Mouse (Mus musculus) neural tube, embryonic 13.5 days (tissue): Measurements from ENCODE around the gene Pgam2. TPM values are rescaled to one million over a fixed set of nuclear protein-coding genes. Genes with fewer than 3 reads are reported as not detected.

Experiments
- ATAC-seq: fragments of 200-750 bp; cut with Nextera tagmentation; 2 replicates; pipeline ENCODE4 v1.8.0; 2017; ENCODE audit warnings: low read depth, mild to moderate bottlenecking, moderate TSS enrichment, moderate library complexity
- H3K27ac ChIP-seq: fragments of 300-500 bp; sonication (generic); replicated peaks from 2 replicates; pipeline ENCODE4 v1.5.1; 2015; ENCODE audit warnings: moderate library complexity, mild to moderate bottlenecking, inconsistent platforms
- H3K27me3 ChIP-seq: fragments of 300-500 bp; sonication (generic); 2 replicates; pipeline ENCODE4 v1.6.1; 2015; ENCODE audit warnings: mild to moderate bottlenecking, inconsistent platforms
- H3K36me3 ChIP-seq: fragments of 300-500 bp; sonication (generic); 2 replicates; pipeline ENCODE4 v1.6.1; 2015; ENCODE audit warnings: mild to moderate bottlenecking, inconsistent platforms
- H3K4me1 ChIP-seq: fragments of 300-500 bp; sonication (generic); replicated peaks from 2 replicates; pipeline ENCODE4 v1.6.1; 2015; ENCODE audit warnings: inconsistent platforms
- H3K4me2 ChIP-seq: fragments of 300-500 bp; sonication (generic); 2 replicates; pipeline ENCODE4 v1.6.1; 2015; ENCODE audit warnings: inconsistent platforms, mild to moderate bottlenecking, moderate library complexity
- H3K4me3 ChIP-seq: fragments of 300-500 bp; sonication (generic); 2 replicates; pipeline ENCODE4 v1.5.1; 2015; ENCODE audit warnings: mild to moderate bottlenecking, inconsistent platforms
- H3K9ac ChIP-seq: fragments of 300-500 bp; sonication (generic); 2 replicates; pipeline ENCODE4 v1.6.1; 2015; ENCODE audit warnings: moderate library complexity, mild to moderate bottlenecking, inconsistent platforms
- H3K9me3 ChIP-seq: fragments of 300-500 bp; sonication (generic); 2 replicates; pipeline ENCODE4 v1.6.1; 2016; ENCODE audit warnings: inconsistent platforms
- WGBS: fragments of 180-500 bp; shearing (Covaris S2); methylation state at CpG from one replicate; pipeline ENCODE4 v1.1.7; 2015; 5-methylcytosine and 5-hydroxymethylcytosine counted together
- polyA plus RNA-seq: library from polyadenylated mRNA; unstranded; fragments of >200 nt; fragmentation: Nextera tagmentation; extraction: Ambion mirVana; gene quantifications from 2 replicates; pipeline ENCODE4 v1.2.1, GENCODE M21; 2015

Pgam2 gene
- polyA plus RNA-seq, 1 experiment from 2014 or later = 3.5 TPM

GRCm38 (mm10) chr11:5802005-5802404 lies 1.5 kb downstream of the Pgam2 start:
- no peak overlapping the region for H3K4me3 ChIP-seq
- H3K36me3 ChIP-seq = peaks cover 45% of the 10 kb centered on the region
- no peak overlapping the region for H3K9ac ChIP-seq
- WGBS = 63% methylated on average over 12 of the region's 12 CpGs
- ATAC-seq = no peak
- no peak overlapping the region for H3K27ac ChIP-seq
- no peaks in the 10 kb centered on the region for H3K27me3 ChIP-seq
- no peaks in the 10 kb centered on the region for H3K9me3 ChIP-seq
- no peak overlapping the region for H3K4me2 ChIP-seq
- H3K4me1 ChIP-seq = no peaks in the 10 kb centered on the region

- no peak for ATAC-seq
- no peak overlapping the region for H3K4me2 ChIP-seq
- peaks cover 50% of the 10 kb centered on the region for H3K36me3 ChIP-seq
- H3K9ac ChIP-seq = no peak overlapping the region
- 92% methylated on average over 16 of the region's 16 CpGs for WGBS
- H3K4me3 ChIP-seq = no peak overlapping the region
- no peaks in the 10 kb centered on the region for H3K9me3 ChIP-seq
- no peaks in the 10 kb centered on the region for H3K27me3 ChIP-seq
- no peak overlapping the region for H3K27ac ChIP-seq
- no peaks in the 10 kb centered on the region for H3K4me1 ChIP-seq
Observed at GRCm38 (mm10) chr11:5801511-5801910, 2.0 kb downstream of the Pgam2 start.

- Histone ChIP-seq H3K9me3 (no peaks in the 10 kb centered on the region), H3K27me3 (no peaks in the 10 kb centered on the region), H3K4me3 (no peak overlapping the region), H3K36me3 (peaks cover 66% of the 10 kb centered on the region), H3K4me2 (no peak overlapping the region), H3K4me1 (no peaks in the 10 kb centered on the region), H3K9ac (no peak overlapping the region), H3K27ac (no peak overlapping the region)
- no peak for ATAC-seq
- WGBS = 87% methylated on average over 17 of the region's 17 CpGs
Observed at GRCm38 (mm10) chr11:5799621-5800490, 3.7 kb downstream of the Pgam2 start.

GRCm38 (mm10) chr11:5797928-5798327 lies 5.6 kb downstream of the Pgam2 start:
- Histone ChIP-seq H3K4me2 (no peak overlapping the region), H3K27ac (no peak overlapping the region), H3K9ac (no peak overlapping the region), H3K9me3 (no peaks in the 10 kb centered on the region), H3K4me3 (no peak overlapping the region), H3K36me3 (peaks cover 85% of the 10 kb centered on the region), H3K27me3 (no peaks in the 10 kb centered on the region), H3K4me1 (no peaks in the 10 kb centered on the region)
- 95% methylated on average over 5 of the region's 5 CpGs for WGBS
- ATAC-seq = no peak

- Histone ChIP-seq H3K36me3 (peaks cover 90% of the 10 kb centered on the region), H3K9ac (no peak overlapping the region), H3K4me3 (no peak overlapping the region), H3K27me3 (no peaks in the 10 kb centered on the region), H3K4me2 (no peak overlapping the region), H3K27ac (no peak overlapping the region), H3K9me3 (no peaks in the 10 kb centered on the region), H3K4me1 (no peaks in the 10 kb centered on the region)
- 84% methylated on average over 11 of the region's 11 CpGs for WGBS
- no peak for ATAC-seq
Observed at GRCm38 (mm10) chr11:5797371-5797770, 6.2 kb downstream of the Pgam2 start.

GRCm38 (mm10) chr11:5796939-5797338 lies 6.6 kb downstream of the Pgam2 start:
- WGBS = 91% methylated on average over 15 of the region's 15 CpGs

GRCm38 (mm10) chr11:5795706-5796105 lies 7.8 kb downstream of the Pgam2 start:
- Histone ChIP-seq H3K4me3 (no peak overlapping the region), H3K4me2 (no peak overlapping the region), H3K27ac (no peak overlapping the region), H3K27me3 (no peaks in the 10 kb centered on the region), H3K4me1 (0 out of 2 replicates have a peak, but pooled peaks cover 4% of the 10 kb centered on the region), H3K9ac (no peak overlapping the region), H3K36me3 (peaks cover 93% of the 10 kb centered on the region), H3K9me3 (no peaks in the 10 kb centered on the region)
- 94% methylated on average over 7 of the region's 7 CpGs for WGBS
- ATAC-seq = no peak

More at GRCm38 (mm10) chr11:5796939-5797338, 6.6 kb downstream of the Pgam2 start:
- no peak overlapping the region for H3K4me3 ChIP-seq
- H3K9ac ChIP-seq = no peak overlapping the region
- no peaks in the 10 kb centered on the region for H3K4me1 ChIP-seq
- H3K9me3 ChIP-seq = no peaks in the 10 kb centered on the region
- peaks cover 95% of the 10 kb centered on the region for H3K36me3 ChIP-seq
- no peaks in the 10 kb centered on the region for H3K27me3 ChIP-seq
- no peak overlapping the region for H3K4me2 ChIP-seq
- ATAC-seq = no peak
- H3K27ac ChIP-seq = no peak overlapping the region

- Histone ChIP-seq H3K36me3 (peaks cover 89% of the 10 kb centered on the region), H3K27me3 (no peaks in the 10 kb centered on the region), H3K9me3 (no peaks in the 10 kb centered on the region), H3K27ac (no peak overlapping the region), H3K9ac (no peak overlapping the region), H3K4me3 (no peak overlapping the region), H3K4me2 (no peak overlapping the region), H3K4me1 (peaks cover 8% of the 10 kb centered on the region; the same call in 1 of the 2 replicates)
- ATAC-seq = no peak
- WGBS = 92% methylated on average over 9 of the region's 9 CpGs
Observed at GRCm38 (mm10) chr11:5795290-5795689, 8.2 kb downstream of the Pgam2 start.

- H3K9ac ChIP-seq = no peak overlapping the region
- no peak overlapping the region for H3K4me2 ChIP-seq
- no peak overlapping the region for H3K4me3 ChIP-seq
- 97% methylated on average over 1 of the region's 1 CpGs for WGBS
- no peak for ATAC-seq
- no peaks in the 10 kb centered on the region for H3K27me3 ChIP-seq
- H3K4me1 ChIP-seq = peaks cover 33% of the 10 kb centered on the region
- no peaks in the 10 kb centered on the region for H3K9me3 ChIP-seq
- no peak overlapping the region for H3K27ac ChIP-seq
- peaks cover 42% of the 10 kb centered on the region for H3K36me3 ChIP-seq
Observed at GRCm38 (mm10) chr11:5790431-5790830, 13.1 kb downstream of the Pgam2 start.

- H3K4me3 ChIP-seq = peak overlapping the region; percentile 86
- WGBS = 93% methylated on average over 3 of the region's 3 CpGs
- peak overlapping the region; percentile 79 for H3K4me2 ChIP-seq
- H3K27ac ChIP-seq = no peak overlapping the region
- no peaks in the 10 kb centered on the region for H3K27me3 ChIP-seq
- ATAC-seq = no peak
- 0 out of 2 replicates have a peak overlapping the region, but pooled peaks have one; percentile 95 for H3K9ac ChIP-seq
- peaks cover 33% of the 10 kb centered on the region for H3K4me1 ChIP-seq
- no peaks in the 10 kb centered on the region for H3K9me3 ChIP-seq
- peaks cover 36% of the 10 kb centered on the region for H3K36me3 ChIP-seq
Observed at GRCm38 (mm10) chr11:5789754-5790333, 13.7 kb downstream of the Pgam2 start.

- Histone ChIP-seq H3K36me3 (peaks cover 30% of the 10 kb centered on the region), H3K27ac (peak overlapping the region; percentile 91), H3K4me1 (peaks cover 33% of the 10 kb centered on the region), H3K9ac (peak overlapping the region; percentile 95), H3K4me2 (peak overlapping the region; percentile 79), H3K27me3 (no peaks in the 10 kb centered on the region), H3K4me3 (peak overlapping the region; percentile 86), H3K9me3 (no peaks in the 10 kb centered on the region)
- 77% methylated on average over 6 of the region's 6 CpGs for WGBS
- no peak; the same call in 1 of the 2 replicates for ATAC-seq
Observed at GRCm38 (mm10) chr11:5789071-5789753, 14.3 kb downstream of the Pgam2 start.
